Mouse (Mus musculus): ENCODE results near the gene Ror2. TPM values are rescaled to one million over a fixed set of nuclear protein-coding genes. Genes with fewer than 3 reads are reported as not detected.

Ror2 gene
- polyA plus RNA-seq, 1 experiment from 2014 or later, result 6.9 TPM

- H3K9me3 ChIP-seq (ENCODE audit: control insufficient read depth, low read length), result no peaks in the 10 kb centered on the region
- no peaks in the 10 kb centered on the region for H3K27me3 ChIP-seq (ENCODE audit: control insufficient read depth, insufficient read depth, low read length)
- peak overlapping the region; percentile 18; the same call in 1 of the 2 replicates for H3K4me2 ChIP-seq (replicated peaks; ENCODE audit: low read depth)
- H3K4me3 ChIP-seq (ENCODE audit: low read depth, low read length), result no peak overlapping the region
- H3K36me3 ChIP-seq (ENCODE audit: control insufficient read depth, insufficient read depth, low read length), result no peaks in the 10 kb centered on the region
- no peak overlapping the region for H3K27ac ChIP-seq (replicated peaks)
- H3K4me1 ChIP-seq (replicated peaks; ENCODE audit: control insufficient read depth, insufficient read depth), result peaks cover 4% of the 10 kb centered on the region; the same call in 1 of the 2 replicates
- ATAC-seq (ENCODE audit: low FRiP score, low TSS enrichment) (peak; percentile 77), DNase-seq (ENCODE audit: low spot score) (peak; percentile 49)
- WGBS, result 22% methylated on average over 10 of the region's 10 CpGs
- TF ChIP-seq CTCF (IDR thresholded peaks at IDR 0.05; ENCODE audit: low read depth), result no peak
- no peak for TF ChIP-seq EP300 (optimal IDR thresholded peaks at IDR 0.05)
- H3K9ac ChIP-seq (ENCODE audit: low read length), result no peak overlapping the region
These were observed 97.0 kb downstream of the Ror2 start for GRCm38 (mm10) chr13:53188935-53189334.

GRCm38 (mm10) chr13:53184858-53185257, 101.1 kb downstream of the Ror2 start:
- H3K4me3 ChIP-seq (ENCODE audit: low read depth, low read length), result no peak overlapping the region
- no peak overlapping the region for H3K4me2 ChIP-seq (replicated peaks; ENCODE audit: low read depth)
- no peaks in the 10 kb centered on the region for H3K9me3 ChIP-seq (ENCODE audit: control insufficient read depth, low read length)
- no peak overlapping the region for H3K27ac ChIP-seq (replicated peaks)
- H3K4me1 ChIP-seq (replicated peaks; ENCODE audit: control insufficient read depth, insufficient read depth), result peaks cover 4% of the 10 kb centered on the region; the same call in 1 of the 2 replicates
- H3K36me3 ChIP-seq (ENCODE audit: control insufficient read depth, insufficient read depth, low read length), result no peaks in the 10 kb centered on the region
- no peak for TF ChIP-seq EP300 (optimal IDR thresholded peaks at IDR 0.05)
- TF ChIP-seq CTCF (IDR thresholded peaks at IDR 0.05; ENCODE audit: low read depth), result no peak
- no peak for DNase-seq (ENCODE audit: low spot score)
- WGBS, result 87% methylated on average over 1 of the region's 1 CpGs
- H3K27me3 ChIP-seq (ENCODE audit: control insufficient read depth, insufficient read depth, low read length), result no peaks in the 10 kb centered on the region
- H3K9ac ChIP-seq (ENCODE audit: low read length), result no peak overlapping the region
- ATAC-seq (ENCODE audit: low FRiP score, low TSS enrichment), result no peak

- Histone ChIP-seq H3K4me2 (replicated peaks; ENCODE audit: low read depth) (no peak overlapping the region), H3K4me3 (ENCODE audit: low read depth, low read length) (no peak overlapping the region), H3K27ac (replicated peaks) (no peak overlapping the region), H3K9me3 (ENCODE audit: control insufficient read depth, low read length) (no peaks in the 10 kb centered on the region), H3K36me3 (ENCODE audit: control insufficient read depth, insufficient read depth, low read length) (no peaks in the 10 kb centered on the region), H3K4me1 (replicated peaks; ENCODE audit: control insufficient read depth, insufficient read depth) (peaks cover 6% of the 10 kb centered on the region; the same call in 1 of the 2 replicates), H3K9ac (ENCODE audit: low read length) (no peak overlapping the region), H3K27me3 (ENCODE audit: control insufficient read depth, insufficient read depth, low read length) (no peaks in the 10 kb centered on the region)
- DNase-seq (ENCODE audit: low spot score) (no peak), ATAC-seq (ENCODE audit: low FRiP score, low TSS enrichment) (no peak)
- WGBS, result 84% methylated on average over 5 of the region's 5 CpGs
- no peak for TF ChIP-seq EP300 (optimal IDR thresholded peaks at IDR 0.05)
- TF ChIP-seq CTCF (IDR thresholded peaks at IDR 0.05; ENCODE audit: low read depth), result no peak
These were observed 101.8 kb downstream of the Ror2 start for GRCm38 (mm10) chr13:53184149-53184548.

GRCm38 (mm10) chr13:53183161-53183577, 102.8 kb downstream of the Ror2 start:
- H3K4me1 ChIP-seq (replicated peaks; ENCODE audit: control insufficient read depth, insufficient read depth), result peaks cover 8% of the 10 kb centered on the region
- no peak overlapping the region for H3K4me2 ChIP-seq (replicated peaks; ENCODE audit: low read depth)
- no peaks in the 10 kb centered on the region for H3K36me3 ChIP-seq (ENCODE audit: control insufficient read depth, insufficient read depth, low read length)
- H3K9ac ChIP-seq (ENCODE audit: low read length), result no peak overlapping the region
- no peak overlapping the region for H3K27ac ChIP-seq (replicated peaks)
- H3K27me3 ChIP-seq (ENCODE audit: control insufficient read depth, insufficient read depth, low read length), result no peaks in the 10 kb centered on the region
- ATAC-seq (ENCODE audit: low FRiP score, low TSS enrichment) (no peak), DNase-seq (ENCODE audit: low spot score) (no peak)
- 54% methylated on average over 8 of the region's 8 CpGs for WGBS
- H3K9me3 ChIP-seq (ENCODE audit: control insufficient read depth, low read length), result no peaks in the 10 kb centered on the region
- H3K4me3 ChIP-seq (ENCODE audit: low read depth, low read length), result no peak overlapping the region
- TF ChIP-seq EP300 (optimal IDR thresholded peaks at IDR 0.05) (no peak), CTCF (IDR thresholded peaks at IDR 0.05; ENCODE audit: low read depth) (no peak)

GRCm38 (mm10) chr13:53178594-53178993, 107.3 kb downstream of the Ror2 start:
- no peak overlapping the region for H3K4me3 ChIP-seq (ENCODE audit: low read depth, low read length)
- H3K27ac ChIP-seq (replicated peaks), result 0 out of 2 replicates have a peak overlapping the region, but pooled peaks have one; percentile 30
- no peaks in the 10 kb centered on the region for H3K36me3 ChIP-seq (ENCODE audit: control insufficient read depth, insufficient read depth, low read length)
- DNase-seq (ENCODE audit: low spot score) (no peak), ATAC-seq (ENCODE audit: low FRiP score, low TSS enrichment) (no peak)
- H3K9me3 ChIP-seq (ENCODE audit: control insufficient read depth, low read length), result no peaks in the 10 kb centered on the region
- no peaks in the 10 kb centered on the region for H3K27me3 ChIP-seq (ENCODE audit: control insufficient read depth, insufficient read depth, low read length)
- peak overlapping the region; percentile 27; the same call in 1 of the 2 replicates for H3K9ac ChIP-seq (ENCODE audit: low read length)
- peaks cover 14% of the 10 kb centered on the region for H3K4me1 ChIP-seq (replicated peaks; ENCODE audit: control insufficient read depth, insufficient read depth)
- WGBS, result 2% methylated on average over 13 of the region's 13 CpGs
- peak overlapping the region; percentile 31 for H3K4me2 ChIP-seq (replicated peaks; ENCODE audit: low read depth)
- TF ChIP-seq CTCF (IDR thresholded peaks at IDR 0.05; ENCODE audit: low read depth) (no peak), EP300 (optimal IDR thresholded peaks at IDR 0.05) (no peak)

- DNase-seq (ENCODE audit: low spot score) (no peak), ATAC-seq (ENCODE audit: low FRiP score, low TSS enrichment) (0 out of 2 replicates have a peak, but pooled peaks have one; percentile 16)
- no peaks in the 10 kb centered on the region for H3K27me3 ChIP-seq (ENCODE audit: control insufficient read depth, insufficient read depth, low read length)
- H3K36me3 ChIP-seq (ENCODE audit: control insufficient read depth, insufficient read depth, low read length), result no peaks in the 10 kb centered on the region
- peaks cover 14% of the 10 kb centered on the region for H3K4me1 ChIP-seq (replicated peaks; ENCODE audit: control insufficient read depth, insufficient read depth)
- peak overlapping the region; percentile 31 for H3K4me2 ChIP-seq (replicated peaks; ENCODE audit: low read depth)
- H3K9me3 ChIP-seq (ENCODE audit: control insufficient read depth, low read length), result no peaks in the 10 kb centered on the region
- H3K27ac ChIP-seq (replicated peaks), result no peak overlapping the region
- no peak overlapping the region for H3K4me3 ChIP-seq (ENCODE audit: low read depth, low read length)
- H3K9ac ChIP-seq (ENCODE audit: low read length), result no peak overlapping the region
- WGBS, result 52% methylated on average over 4 of the region's 4 CpGs
- TF ChIP-seq EP300 (optimal IDR thresholded peaks at IDR 0.05) (no peak), CTCF (IDR thresholded peaks at IDR 0.05; ENCODE audit: low read depth) (no peak)
These were observed 107.8 kb downstream of the Ror2 start for GRCm38 (mm10) chr13:53178171-53178570.
